Mouse (Mus musculus) hindbrain, embryonic 11.5 days (tissue): ENCODE data around the gene Shpk. TPM values are rescaled to one million over a fixed set of nuclear protein-coding genes. Genes with fewer than 3 reads are reported as not detected.

Experiments
- ATAC-seq: fragments of 200-750 bp; cut with Nextera tagmentation; 2 replicates; pipeline ENCODE4 v1.8.0; 2017; ENCODE audit warnings: mild to moderate bottlenecking, moderate TSS enrichment, moderate library complexity; ENCODE audit not compliant: low FRiP score
- DNase-seq: peaks from one replicate; pipeline ENCODE4 v3.0.0-alpha.2; 2015; ENCODE audit warnings: low spot score
- H3K27ac ChIP-seq: fragments of 300-500 bp; sonication (generic); 2 replicates; pipeline ENCODE4 v1.5.1; 2014; ENCODE audit warnings: mild to moderate bottlenecking, low read depth, low read length
- H3K27me3 ChIP-seq: fragments of 300-500 bp; sonication (generic); 2 replicates; pipeline ENCODE4 v1.6.1; 2014; ENCODE audit warnings: mild to moderate bottlenecking, low read length, moderate library complexity, mixed read lengths; ENCODE audit not compliant: control insufficient read depth, insufficient read depth
- H3K36me3 ChIP-seq: fragments of 300-500 bp; sonication (generic); 2 replicates; pipeline ENCODE4 v1.6.1; 2014; ENCODE audit warnings: mild to moderate bottlenecking, low read length, moderate library complexity, mixed read lengths; ENCODE audit not compliant: control insufficient read depth, insufficient read depth
- H3K4me1 ChIP-seq: fragments of 300-500 bp; sonication (generic); replicated peaks from 2 replicates; pipeline ENCODE4 v1.6.1; 2014; ENCODE audit warnings: low read length, mixed read lengths; ENCODE audit not compliant: control insufficient read depth, insufficient read depth
- H3K4me2 ChIP-seq: fragments of 300-500 bp; sonication (generic); replicated peaks from 2 replicates; pipeline ENCODE4 v1.6.1; 2014; ENCODE audit warnings: mild to moderate bottlenecking, low read depth, low read length
- H3K4me3 ChIP-seq: fragments of 300-500 bp; sonication (generic); 2 replicates; pipeline ENCODE4 v1.5.1; 2014; ENCODE audit warnings: low read depth, low read length
- H3K9ac ChIP-seq: fragments of 300-500 bp; sonication (generic); 2 replicates; pipeline ENCODE4 v1.6.1; 2014; ENCODE audit warnings: low read depth, low read length
- H3K9me3 ChIP-seq: fragments of 300-500 bp; sonication (generic); 2 replicates; pipeline ENCODE4 v1.6.1; 2016; ENCODE audit warnings: low read length; ENCODE audit not compliant: control insufficient read depth
- WGBS: fragments of 180-500 bp; shearing (Covaris S2); extraction: QIAGEN DNeasy Blood & Tissue Kit; methylation state at CpG from one replicate; pipeline ENCODE4 v1.1.7; 2014; 5-methylcytosine and 5-hydroxymethylcytosine counted together
- polyA plus RNA-seq: library from polyadenylated mRNA; unstranded; fragments of >200 nt; fragmentation: Nextera tagmentation; extraction: Ambion mirVana; gene quantifications from 2 replicates; pipeline ENCODE4 v1.2.1, GENCODE M21; 2014

Gene Shpk
- polyA plus RNA-seq, 1 experiment from 2014 or later, result 0.99 TPM

DNA sequence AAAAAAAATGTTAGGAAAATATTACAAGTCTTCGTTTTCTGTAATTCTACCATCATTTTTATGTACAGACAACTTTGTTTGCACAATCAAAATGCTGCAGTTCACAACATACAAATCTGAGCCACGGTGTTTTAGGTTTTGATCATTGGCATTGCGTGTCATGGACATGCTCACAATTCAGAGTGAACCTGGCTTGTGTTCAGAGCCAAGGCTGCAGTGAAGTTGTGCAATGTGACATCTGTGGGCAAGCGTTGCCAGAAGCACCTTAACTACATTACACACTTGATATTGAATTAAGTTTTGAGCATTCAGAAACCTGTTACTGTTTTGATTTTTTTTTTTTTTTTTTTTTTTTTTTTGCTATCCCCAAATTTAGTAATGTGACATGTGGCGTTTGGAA, 30.8 kb downstream of the Shpk start:
- WGBS, result 88% methylated on average over 5 of the region's 5 CpGs

GRCm38 (mm10) chr11:73232513-73232912, 33.3 kb downstream of the Shpk start:
- no peak overlapping the region for H3K9ac ChIP-seq
- H3K9me3 ChIP-seq, result no peaks in the 10 kb centered on the region
- WGBS, result 69% methylated on average over 2 of the region's 2 CpGs
- H3K4me3 ChIP-seq, result no peak overlapping the region
- ATAC-seq (no peak), DNase-seq (no peak)
- no peak overlapping the region for H3K27ac ChIP-seq
- no peak overlapping the region for H3K4me2 ChIP-seq
- H3K36me3 ChIP-seq, result no peaks in the 10 kb centered on the region
- H3K27me3 ChIP-seq, result no peaks in the 10 kb centered on the region
- no peaks in the 10 kb centered on the region for H3K4me1 ChIP-seq

More for the DNA sequence above, 30.8 kb downstream of the Shpk start:
- DNase-seq (no peak), ATAC-seq (no peak)
- no peak overlapping the region for H3K27ac ChIP-seq
- H3K4me2 ChIP-seq, result no peak overlapping the region
- H3K9me3 ChIP-seq, result no peaks in the 10 kb centered on the region
- no peak overlapping the region for H3K4me3 ChIP-seq
- no peak overlapping the region for H3K9ac ChIP-seq
- H3K27me3 ChIP-seq, result no peaks in the 10 kb centered on the region
- no peaks in the 10 kb centered on the region for H3K36me3 ChIP-seq
- H3K4me1 ChIP-seq, result no peaks in the 10 kb centered on the region

GRCm38 (mm10) chr11:73233992-73234391, 34.7 kb downstream of the Shpk start, which contains the start of gene Trpv1:
Trpv1 (plus strand) TSS chr11:73234292.
- ATAC-seq, result no peak
- no peak within 1 kb of the TSS for H3K9ac ChIP-seq

GRCm38 (mm10) chr11:73235990-73236701, 36.9 kb downstream of the Shpk start:
- no peak overlapping the region for H3K27ac ChIP-seq
- no peaks in the 10 kb centered on the region for H3K27me3 ChIP-seq
- ATAC-seq, result no peak

More at GRCm38 (mm10) chr11:73233992-73234391, 34.7 kb downstream of the Shpk start, which contains the start of gene Trpv1:
- Histone ChIP-seq H3K4me1 (no peaks in the 10 kb centered on the region), H3K27me3 (no peaks in the 10 kb centered on the region), H3K27ac (no peak within 1 kb of the TSS), H3K4me3 (no peak within 1 kb of the TSS), H3K9me3 (no peaks in the 10 kb centered on the region), H3K4me2 (no peak within 1 kb of the TSS), H3K36me3 (no peaks in the 10 kb centered on the region)
- DNase-seq, result no peak
- whole genome bisulfite sequencing, result 87% methylated on average over 5 of the region's 5 CpGs

GRCm38 (mm10) chr11:73236731-73237130, 37.5 kb downstream of the Shpk start:
- DNase-seq, result no peak
- Histone ChIP-seq H3K27me3 (no peaks in the 10 kb centered on the region), H3K4me2 (no peak overlapping the region), H3K36me3 (no peaks in the 10 kb centered on the region), H3K27ac (no peak overlapping the region), H3K9me3 (no peaks in the 10 kb centered on the region), H3K9ac (no peak overlapping the region), H3K4me1 (no peaks in the 10 kb centered on the region), H3K4me3 (no peak overlapping the region)
- ATAC-seq, result no peak
- WGBS, result 82% methylated on average over 3 of the region's 3 CpGs

More at GRCm38 (mm10) chr11:73235990-73236701, 36.9 kb downstream of the Shpk start:
- Histone ChIP-seq H3K36me3 (no peaks in the 10 kb centered on the region), H3K4me1 (no peaks in the 10 kb centered on the region), H3K4me3 (no peak overlapping the region), H3K9ac (no peak overlapping the region), H3K4me2 (no peak overlapping the region), H3K9me3 (no peaks in the 10 kb centered on the region)
- DNase-seq, result no peak
- 45% methylated on average over 5 of the region's 5 CpGs for WGBS

DNA sequence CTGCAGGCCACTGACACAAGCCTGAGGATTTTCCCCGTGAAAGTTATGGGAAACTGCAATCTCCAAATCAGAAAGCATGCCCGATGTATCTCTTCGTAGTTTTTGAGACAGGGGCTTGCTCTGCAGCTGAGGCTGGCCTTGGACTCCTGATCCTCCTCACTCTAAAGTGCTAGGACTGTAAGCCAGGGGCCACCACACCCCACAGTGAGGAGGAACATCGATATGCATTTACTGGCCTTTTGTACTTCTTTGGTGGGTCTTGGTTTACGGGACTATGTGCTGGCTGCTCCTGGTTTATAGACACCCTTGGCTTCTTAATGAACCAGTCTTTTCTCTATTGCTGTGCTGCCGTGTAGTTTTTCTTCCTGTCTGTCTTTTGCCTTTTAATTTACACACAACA, 42.9 kb downstream of the Shpk start:
- no peak overlapping the region for H3K4me3 ChIP-seq
- no peak for ATAC-seq
- no peaks in the 10 kb centered on the region for H3K4me1 ChIP-seq
- H3K4me2 ChIP-seq, result no peak overlapping the region
- H3K27me3 ChIP-seq, result no peaks in the 10 kb centered on the region
- no peak overlapping the region for H3K9ac ChIP-seq
- no peak for DNase-seq
- no peaks in the 10 kb centered on the region for H3K36me3 ChIP-seq
- H3K9me3 ChIP-seq, result no peaks in the 10 kb centered on the region
- no peak overlapping the region for H3K27ac ChIP-seq
- WGBS, result 87% methylated on average over 6 of the region's 6 CpGs

- Histone ChIP-seq H3K9ac (no peak overlapping the region), H3K4me1 (no peaks in the 10 kb centered on the region), H3K27me3 (no peaks in the 10 kb centered on the region), H3K36me3 (no peaks in the 10 kb centered on the region), H3K4me3 (no peak overlapping the region), H3K4me2 (no peak overlapping the region), H3K9me3 (no peaks in the 10 kb centered on the region), H3K27ac (no peak overlapping the region)
- ATAC-seq (no peak), DNase-seq (no peak)
- WGBS, result 88% methylated on average over 4 of the region's 4 CpGs
Measured at GRCm38 (mm10) chr11:73242777-73243176, 43.5 kb downstream of the Shpk start.

DNA sequence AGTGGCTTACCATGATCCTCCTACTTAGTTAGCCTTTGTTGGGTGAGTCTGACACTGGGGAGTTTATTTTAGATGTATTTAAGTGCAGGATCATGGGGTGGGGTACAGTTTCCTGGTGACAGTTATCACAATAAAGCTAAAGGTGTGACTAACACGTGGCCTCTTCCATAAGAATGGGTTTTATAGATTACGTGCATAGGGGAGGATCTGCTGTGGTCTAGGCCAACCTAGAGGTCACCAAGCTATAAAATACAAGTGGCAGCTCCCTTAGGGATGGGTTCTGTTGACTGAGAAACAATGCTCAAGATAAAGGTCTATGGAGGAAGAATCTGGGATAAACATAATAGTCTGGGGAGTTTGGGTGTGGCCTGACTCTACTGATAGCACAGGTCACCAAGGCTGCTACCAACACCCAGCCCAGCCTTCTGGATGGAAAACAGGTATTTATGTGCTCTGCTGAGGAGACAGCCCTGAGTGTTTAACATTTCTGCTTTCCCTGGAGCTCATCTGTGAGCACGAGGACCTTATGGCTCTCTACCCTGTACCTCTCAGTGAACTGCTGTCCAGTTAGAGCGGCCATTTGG, 58.2 kb downstream of the Shpk start:
- Histone ChIP-seq H3K9me3 (no peaks in the 10 kb centered on the region), H3K27me3 (no peaks in the 10 kb centered on the region), H3K27ac (no peak overlapping the region), H3K4me3 (no peak overlapping the region), H3K4me2 (no peak overlapping the region), H3K4me1 (no peaks in the 10 kb centered on the region), H3K36me3 (no peaks in the 10 kb centered on the region), H3K9ac (no peak overlapping the region)
- ATAC-seq, result no peak
- DNase-seq, result no peak
- WGBS, result 76% methylated on average over 4 of the region's 4 CpGs

- Histone ChIP-seq H3K27me3 (no peaks in the 10 kb centered on the region), H3K4me3 (no peak overlapping the region), H3K4me2 (no peak overlapping the region), H3K36me3 (no peaks in the 10 kb centered on the region), H3K4me1 (no peaks in the 10 kb centered on the region), H3K9me3 (no peaks in the 10 kb centered on the region), H3K9ac (no peak overlapping the region), H3K27ac (no peak overlapping the region)
- DNase-seq (no peak), ATAC-seq (no peak)
Measured at GRCm38 (mm10) chr11:73258664-73259063, 59.4 kb downstream of the Shpk start.
